Mouse (Mus musculus): Measurements from ENCODE around the gene Lrmda.

GRCm38 (mm10) chr14:22649411-22649911, 629.9 kb downstream of the Lrmda start:
- no peak for TF ChIP-seq POLR2A (IDR thresholded peaks at IDR 0.05; ENCODE audit: low read depth, low read length)
- no peak for TF ChIP-seq CTCF (IDR thresholded peaks at IDR 0.05; ENCODE audit: extremely low read depth, insufficient read length, insufficient replicate concordance, low read depth, low read length)
